Comparison of ENCODE assay signal across 7 mouse cellular contexts in the genomic region with DNA sequence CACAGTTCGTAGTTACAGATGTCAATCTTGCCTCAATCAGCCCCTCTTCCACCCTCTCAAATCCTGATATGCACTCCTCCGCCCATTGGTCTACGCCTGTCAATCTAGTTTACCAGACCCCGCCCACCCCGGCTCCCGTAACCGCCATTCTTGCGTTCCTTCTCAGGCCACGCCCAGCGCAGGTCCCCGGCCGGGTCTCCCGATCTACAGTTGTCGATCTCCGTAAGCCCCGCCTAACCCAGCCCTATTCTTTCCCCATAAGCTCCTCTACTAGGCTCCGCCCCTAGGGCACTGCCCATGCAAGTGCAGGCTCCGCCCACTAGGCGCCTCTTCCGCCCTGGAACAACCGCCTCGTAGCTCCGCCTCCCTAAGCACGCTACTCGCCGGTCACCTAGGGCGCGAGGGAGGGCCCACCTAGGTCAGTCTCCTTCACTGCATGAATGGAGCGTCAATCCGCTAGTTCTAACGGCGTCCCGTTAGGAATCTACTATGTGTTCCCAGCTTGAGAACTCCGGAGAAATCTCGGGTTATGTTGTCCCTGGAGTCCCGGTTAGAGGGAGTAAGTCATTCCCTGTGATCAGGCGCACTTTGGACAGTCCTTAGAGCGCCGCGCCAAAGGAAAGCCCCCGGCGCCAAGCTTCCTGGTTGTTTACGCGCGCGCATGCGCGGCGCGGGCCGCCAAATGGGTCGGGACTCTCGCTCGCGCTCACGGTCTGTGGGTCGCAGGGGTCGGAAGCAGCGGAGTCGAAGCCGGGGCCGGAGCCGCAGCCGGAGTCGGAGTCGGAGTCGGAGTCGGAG. TPM values are rescaled to one million over a fixed set of nuclear protein-coding genes. Genes with fewer than 3 reads are reported as not detected.
A peak's percentile ranks its signal among the peaks of the same experiment; 100 is the strongest.
DNase-seq lines count a peak whose midpoint lies in the region; ATAC-seq lines count a peak whose summit lies in the region.

A gene (plus strand): TSS at position 554 of the 798 bp plus-strand sequence.

- DNase-seq in adrenal gland, adult 2 months, result peak; percentile 100
- DNase-seq in embryo, embryonic 11.5 days (ENCODE audit: low read depth, low spot score), result peak; percentile 100
- DNase-seq in gastrocnemius, postnatal 36 days, result peak; percentile 95 to 99
- peak; percentile 98 to 100 for DNase-seq in left cerebral cortex, postnatal 25 days (ENCODE audit: low spot score in 2 of 2)
- peak; percentile 100 for DNase-seq in midbrain, embryonic 10.5 days (ENCODE audit: low spot score)
- DNase-seq in right cerebral cortex, postnatal 4 days, result peak; percentile 99

- H3K27me3 ChIP-seq in intestine, embryonic 15.5 days (replicated peaks), result no peaks in the 10 kb centered on the region
- 0 out of 2 replicates have a peak, but pooled peaks cover 9% of the 10 kb centered on the region for H3K27me3 ChIP-seq in midbrain, embryonic 10.5 days (ENCODE audit: low read depth, poor library complexity, severe bottlenecking)

- peak within 1 kb of the TSS; percentile 84 for H3K4me3 ChIP-seq in intestine, embryonic 15.5 days (replicated peaks)
- H3K4me3 ChIP-seq in midbrain, embryonic 10.5 days, result peak within 1 kb of the TSS; percentile 98

- WGBS in intestine, embryonic 15.5 days, result under 1% methylated on average over 68 of the region's 68 CpGs
- under 1% methylated on average over 68 of the region's 68 CpGs for WGBS in midbrain, embryonic 10.5 days

- ATAC-seq in intestine, embryonic 15.5 days, result peak; percentile 92

- H3K9ac ChIP-seq in intestine, embryonic 15.5 days, result peak within 1 kb of the TSS; percentile 71

- peaks cover 41% of the 10 kb centered on the region for H3K36me3 ChIP-seq in intestine, embryonic 15.5 days
- H3K36me3 ChIP-seq in midbrain, embryonic 10.5 days, result peaks cover 68% of the 10 kb centered on the region

- peak within 1 kb of the TSS; percentile 66 for H3K4me2 ChIP-seq in intestine, embryonic 15.5 days (replicated peaks)

- peak within 1 kb of the TSS; percentile 84 for H3K27ac ChIP-seq in intestine, embryonic 15.5 days
- H3K27ac ChIP-seq in midbrain, embryonic 10.5 days (replicated peaks), result peak within 1 kb of the TSS; percentile 97

- intact Hi-C loops in gastrocnemius, postnatal 36 days (cut with DNase I), result loop anchor here (2.0 kb wide), 1 partner anchor 28 kb away; a partner anchor contains a TSS
- intact Hi-C loops in left cerebral cortex, postnatal 25 days (cut with DNase I), result no loop called here

- peaks cover 47% of the 10 kb centered on the region for H3K4me1 ChIP-seq in intestine, embryonic 15.5 days (replicated peaks)
- H3K4me1 ChIP-seq in midbrain, embryonic 10.5 days, result peaks cover 54% of the 10 kb centered on the region

- H3K9me3 ChIP-seq in intestine, embryonic 15.5 days, result no peaks in the 10 kb centered on the region
- H3K9me3 ChIP-seq in midbrain, embryonic 10.5 days (replicated peaks), result no peaks in the 10 kb centered on the region

RNA-seq across cellular contexts. Expression of the gene that starts here (rescaled TPM):
- 10 to 100 TPM; 32.6 to 40.3 TPM for total RNA-seq in adrenal gland, adult 2 months (2021)
- polyA plus RNA-seq in adrenal gland, adult 2 months (2012; rRNA removed), result 35.5 and 37.4 TPM in 2 replicates
- total RNA-seq in gastrocnemius, postnatal 36 days (2021), result 10 to 100 TPM in 1 of 2 experiments, 1 to 10 TPM in 1; 7.6 to 10.2 TPM
- 38.7 and 39.5 TPM in 2 replicates for polyA plus RNA-seq in intestine, embryonic 15.5 days (2015; fragmentation: Nextera tagmentation; extraction: Ambion mirVana)
- total RNA-seq in left cerebral cortex, postnatal 25 days (2021), result 10 to 100 TPM; 27.8 to 28.4 TPM
- 53.5 and 53.6 TPM in 2 replicates for polyA plus RNA-seq in midbrain, embryonic 10.5 days (2016; fragmentation: Nextera tagmentation; extraction: Ambion mirVana)

Comparison
In these comparisons a context has a peak if more than half of its experiments do, and no peak if none do; other contexts are left out.
1. Peak in every context shown above with its lines: DNase-seq, ATAC-seq, H3K4me3 ChIP-seq and H3K27ac ChIP-seq.